Mouse (Mus musculus) adipocyte (in vitro differentiated cells): Measurements from ENCODE around the gene Sfxn5.

Experiments
- DNase-seq: peaks from one replicate; pipeline ENCODE4 v3.0.0-alpha.2; 2016; ENCODE audit warnings: low spot score

Gene Sfxn5

DNA sequence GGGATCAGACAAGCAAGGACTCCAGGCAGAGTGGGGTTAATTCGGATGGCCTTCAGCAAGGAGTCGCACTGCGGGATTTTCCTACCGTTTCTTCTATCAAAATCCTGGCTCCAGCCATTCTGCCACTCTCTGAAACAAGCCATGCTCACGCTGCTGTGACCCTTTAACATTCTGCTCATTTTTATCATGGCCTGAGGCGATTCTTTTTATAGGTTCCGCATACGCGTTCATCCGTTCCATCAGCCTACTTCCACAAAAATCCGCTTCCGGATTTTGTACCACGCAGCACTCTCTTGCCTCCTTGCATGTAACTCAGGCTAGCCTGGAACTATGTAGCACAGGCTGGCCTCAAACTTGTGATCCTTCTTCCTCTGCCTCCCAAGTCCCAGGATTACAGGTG is 510 bp upstream of the Sfxn5 start:
- DNase-seq, result no peak

- no peak for DNase-seq
These were observed 747 bp downstream of the Sfxn5 start for GRCm38 (mm10) chr6:85332351-85332999.

GRCm38 (mm10) chr6:85331736-85332135 is 1.5 kb downstream of the Sfxn5 start:
- DNase-seq, result no peak

GRCm38 (mm10) chr6:85331221-85331735 is 1.9 kb downstream of the Sfxn5 start:
- no peak for DNase-seq

DNA sequence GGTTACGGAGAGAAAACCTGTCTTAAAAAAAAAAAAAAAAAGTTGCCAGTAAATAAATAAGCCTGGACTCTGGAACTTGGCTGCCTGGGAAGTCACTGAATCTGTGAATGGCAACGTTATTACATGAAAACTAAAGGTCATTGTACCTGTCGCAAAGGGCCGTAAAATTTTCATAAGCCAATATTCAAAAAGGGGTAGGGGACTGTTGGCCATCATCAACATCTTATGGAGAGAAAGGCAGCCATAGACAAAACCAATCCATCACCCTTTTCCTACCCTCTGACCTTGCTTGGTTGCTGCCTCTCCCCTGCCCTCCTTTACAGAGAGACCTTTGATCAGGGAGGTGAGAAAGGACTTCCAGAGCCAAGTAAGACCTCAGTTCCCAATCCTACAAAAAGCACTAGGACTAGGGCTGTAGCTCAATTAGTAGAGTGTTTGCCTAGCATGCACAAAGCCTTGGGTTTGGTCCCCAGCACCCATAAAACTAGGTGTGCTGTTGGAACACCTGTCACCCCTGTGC is 3.5 kb downstream of the Sfxn5 start:
- no peak for DNase-seq

GRCm38 (mm10) chr6:85326564-85326963 is 6.7 kb downstream of the Sfxn5 start:
- DNase-seq, result no peak

GRCm38 (mm10) chr6:85325109-85325508 is 8.1 kb downstream of the Sfxn5 start:
- DNase-seq, result peak; percentile 33

GRCm38 (mm10) chr6:85320445-85320866 is 12.8 kb downstream of the Sfxn5 start:
- DNase-seq, result no peak

DNA sequence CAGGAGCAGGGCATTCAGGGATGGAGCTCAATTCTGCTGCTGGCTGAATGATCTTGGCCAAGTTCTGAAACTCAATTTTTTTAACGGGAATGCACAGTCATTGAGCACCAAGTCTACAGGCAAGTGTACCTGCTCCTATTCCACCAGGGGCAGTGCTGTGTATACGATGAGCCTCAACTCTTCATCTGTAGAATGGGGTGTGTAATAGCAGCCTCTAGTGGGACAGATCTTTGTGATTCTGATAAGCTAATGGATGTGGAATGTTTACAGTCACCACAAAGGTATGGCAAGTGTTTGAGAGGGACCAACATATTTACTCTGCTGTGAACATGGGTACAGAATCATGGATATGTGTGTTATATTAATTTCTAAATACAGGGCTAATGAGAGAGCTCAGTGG is 17.0 kb downstream of the Sfxn5 start:
- no peak for DNase-seq

GRCm38 (mm10) chr6:85314064-85314798 is 19.0 kb downstream of the Sfxn5 start:
- DNase-seq, result no peak

DNA sequence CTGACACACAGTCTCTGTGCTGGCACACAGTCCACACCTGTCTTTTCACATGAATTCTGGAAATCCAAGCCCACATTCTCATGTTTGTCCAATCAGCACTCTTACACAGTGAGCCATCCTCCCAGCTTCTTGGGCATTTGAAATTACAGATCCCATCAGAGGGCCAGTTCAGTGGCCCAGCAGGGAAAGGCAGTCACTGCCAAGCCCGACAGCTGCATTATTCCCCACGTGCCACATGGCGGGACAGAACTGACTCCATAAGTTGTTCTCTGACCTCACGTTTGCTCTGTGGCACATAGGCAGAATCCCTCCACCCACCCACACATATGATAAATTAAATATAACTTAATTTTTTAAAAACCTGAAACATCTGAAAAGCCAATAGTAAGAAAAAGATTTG is 25.3 kb downstream of the Sfxn5 start:
- no peak for DNase-seq

DNA sequence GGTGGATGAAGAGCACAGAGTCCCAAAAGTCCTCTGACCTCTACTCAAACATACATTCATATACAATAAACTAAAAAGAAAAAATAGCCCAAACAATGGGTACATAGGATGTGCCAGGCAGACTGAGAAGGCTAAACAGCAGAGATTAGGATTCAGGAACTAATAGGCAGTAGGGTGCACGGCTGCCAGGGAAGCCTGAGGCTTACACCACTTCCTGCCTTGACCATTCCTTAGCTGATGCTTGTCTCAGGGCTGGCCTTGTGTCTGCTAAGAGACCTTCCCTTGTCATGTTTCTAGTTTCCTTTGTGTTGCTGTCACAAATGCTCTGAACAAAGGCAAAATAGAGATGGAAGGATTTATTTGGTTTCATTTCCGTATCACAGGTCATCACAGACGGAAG is 26.8 kb downstream of the Sfxn5 start:
- no peak for DNase-seq

- no peak for DNase-seq
These were observed 27.4 kb downstream of the Sfxn5 start for GRCm38 (mm10) chr6:85305826-85306225.

DNA sequence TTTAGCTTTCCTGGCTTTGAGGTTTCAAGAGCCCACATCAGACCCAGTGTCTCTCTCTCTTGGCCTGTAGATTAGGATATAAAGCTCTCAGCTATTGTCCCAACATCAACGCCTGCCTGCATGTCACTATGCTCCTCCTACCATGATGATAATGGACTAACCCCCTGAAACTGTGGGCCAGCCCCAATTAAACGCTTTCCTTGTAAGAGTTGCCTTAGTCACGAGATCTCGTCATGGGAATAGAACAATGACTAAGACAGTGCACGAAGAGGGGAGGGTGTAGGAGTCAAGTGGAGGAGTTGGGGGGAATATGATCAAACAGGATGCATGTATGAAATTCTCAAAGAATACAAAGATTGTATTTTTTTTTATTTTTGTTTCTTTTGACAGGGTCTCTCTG is 28.3 kb downstream of the Sfxn5 start:
- no peak for DNase-seq

DNA sequence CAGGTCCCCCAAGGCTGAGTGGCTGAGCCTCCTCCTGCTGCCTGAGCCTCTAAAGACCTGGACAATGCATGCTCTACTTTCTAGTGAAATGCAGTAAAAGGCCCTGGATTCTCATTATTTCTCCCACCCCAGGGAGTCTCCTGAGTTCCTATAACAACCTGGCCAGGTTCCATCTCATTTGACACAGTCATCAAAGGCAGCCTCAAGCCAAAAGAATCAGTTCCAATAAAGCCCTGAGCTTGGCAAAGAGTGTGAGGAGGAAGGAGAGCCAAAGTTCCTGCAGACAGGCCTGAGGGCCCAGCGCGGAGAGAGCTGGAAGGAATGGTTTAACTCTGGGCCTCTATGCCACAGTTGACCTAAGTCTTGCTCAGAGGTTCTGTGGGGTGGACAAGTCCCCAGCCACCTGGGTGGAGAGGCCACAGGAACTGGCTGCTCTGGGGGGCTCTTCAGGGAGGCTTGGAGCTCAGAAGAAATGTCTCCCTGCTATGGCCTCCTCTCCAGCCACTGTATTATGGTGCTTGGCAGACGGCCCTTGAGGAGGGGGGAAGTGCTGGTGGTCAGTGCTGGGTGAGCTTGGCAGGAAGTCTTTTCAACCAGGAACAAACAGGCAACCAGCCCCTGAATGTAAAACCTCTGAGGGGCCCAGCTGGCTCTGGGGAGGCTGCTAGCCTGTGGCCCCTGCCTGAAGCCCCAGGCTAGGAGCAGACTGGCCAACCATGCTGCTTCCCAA is 30.7 kb downstream of the Sfxn5 start:
- peak; percentile 89 for DNase-seq

- peak; percentile 88 for DNase-seq
These were observed 37.6 kb downstream of the Sfxn5 start for GRCm38 (mm10) chr6:85295384-85296167.

DNA sequence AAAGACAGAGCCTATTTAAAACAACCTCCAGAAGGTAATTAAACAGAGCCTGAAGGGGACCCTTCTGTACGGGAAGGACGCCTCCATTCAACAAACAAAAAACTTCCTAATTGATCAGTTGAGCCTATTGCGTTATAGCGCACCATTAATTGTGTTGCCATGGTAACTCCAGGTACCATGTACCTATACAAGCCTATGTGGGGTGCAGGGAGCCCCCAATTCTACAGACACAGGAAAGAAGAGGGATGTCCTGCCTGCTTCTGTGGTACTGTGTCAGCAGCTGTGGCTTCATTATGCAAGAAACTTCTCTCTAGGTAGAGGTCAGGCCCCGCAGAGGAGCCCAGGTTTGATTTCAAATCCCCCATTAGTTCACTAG is 39.2 kb downstream of the Sfxn5 start:
- no peak for DNase-seq

DNA sequence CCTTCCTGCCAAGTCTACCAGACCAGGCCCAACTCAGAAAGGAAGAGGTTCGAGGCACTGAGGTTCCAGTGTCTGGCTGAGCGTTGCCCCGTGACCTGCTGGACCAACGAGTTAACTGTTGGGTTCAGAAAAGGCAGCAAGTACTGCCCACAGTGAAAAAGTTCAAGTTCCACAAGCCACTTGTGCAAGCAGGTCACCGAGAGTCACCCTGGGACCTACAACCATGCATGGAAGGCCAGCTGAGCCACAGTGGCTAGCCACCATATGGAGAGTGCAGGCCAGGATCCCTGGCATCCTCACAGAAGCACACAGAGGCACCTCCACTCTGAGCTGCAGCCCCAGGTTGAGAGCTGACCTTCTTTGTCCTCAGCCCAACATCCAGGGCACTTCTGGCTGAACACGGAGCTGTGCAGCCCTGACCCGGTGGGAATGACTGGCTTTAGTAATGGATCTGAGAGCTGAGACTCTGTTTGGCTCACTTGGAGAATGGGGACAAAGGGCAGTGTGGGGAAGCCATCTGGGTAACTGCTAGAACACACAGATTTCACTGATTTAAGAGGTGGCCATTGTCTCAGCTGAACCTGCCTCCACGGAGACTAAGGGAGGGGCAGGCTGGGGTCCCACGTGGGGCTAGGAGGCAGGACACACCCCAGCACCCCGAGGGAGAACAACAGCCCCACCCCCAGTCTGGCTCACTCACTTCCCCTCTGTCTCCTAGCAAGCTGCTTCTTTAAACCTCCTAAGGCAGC is 39.8 kb downstream of the Sfxn5 start:
- DNase-seq, result peak; percentile 81

DNA sequence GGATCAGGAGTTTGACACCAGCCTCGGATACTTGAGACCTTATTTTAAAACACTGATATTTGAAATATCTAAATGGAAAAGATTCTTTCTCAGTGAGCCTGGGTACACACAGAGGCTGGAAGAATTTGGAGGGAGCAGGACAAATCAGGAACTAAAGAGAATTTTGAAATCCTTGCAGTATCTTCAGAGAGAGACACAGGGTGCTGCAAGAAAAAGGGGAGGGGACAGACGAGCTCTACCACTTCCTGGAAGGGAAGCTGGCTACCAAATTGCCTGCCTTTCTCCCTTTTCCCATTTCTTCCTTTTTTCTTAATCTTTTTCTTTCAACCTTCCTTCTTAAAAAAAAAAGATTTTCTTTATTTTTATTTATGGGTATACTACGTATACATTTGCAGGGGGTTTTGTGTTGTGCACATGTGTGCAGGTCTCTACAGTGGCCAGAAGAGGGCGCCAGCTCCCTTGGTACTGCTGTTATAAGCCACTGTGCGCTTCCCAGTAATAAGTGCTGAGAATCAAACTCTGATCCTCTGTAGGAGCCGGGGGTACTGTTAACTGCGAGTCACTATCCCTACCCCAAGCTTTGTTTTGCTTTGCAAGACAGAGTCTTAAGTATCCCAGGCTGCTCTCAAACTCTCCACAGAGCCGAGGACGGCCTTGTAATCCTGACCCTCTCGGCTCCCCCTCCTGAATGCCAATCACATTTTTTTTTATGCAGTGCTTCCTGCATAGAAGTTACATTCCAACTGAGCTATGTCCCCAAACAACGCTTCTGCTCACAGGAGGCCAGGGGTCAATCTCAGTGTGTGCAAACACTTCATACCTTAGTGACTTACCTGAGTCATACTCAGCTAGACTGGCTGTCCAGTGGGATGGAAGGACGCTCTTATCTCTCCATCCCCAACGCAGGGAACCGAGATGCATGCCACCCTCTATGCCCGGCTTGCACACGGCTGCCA is 42.1 kb downstream of the Sfxn5 start:
- no peak for DNase-seq
